Mouse (Mus musculus) liver, adult 2 months (tissue): ENCODE data around the gene Dgkq.

Experiments used
- CTCF ChIP-seq: fragments of 200-500 bp; IDR thresholded peaks from 2 replicates; pipeline ENCODE4 v1.5.1; 2011; ENCODE audit warnings: low read depth, low read length, control low read depth
- POLR2A ChIP-seq: fragments of 200-500 bp; IDR thresholded peaks from 2 replicates; pipeline ENCODE4 v1.6.1; 2011; ENCODE audit warnings: low read length, control low read depth; ENCODE audit not compliant: insufficient read depth; ENCODE audit errors: extremely low read depth

DNA sequence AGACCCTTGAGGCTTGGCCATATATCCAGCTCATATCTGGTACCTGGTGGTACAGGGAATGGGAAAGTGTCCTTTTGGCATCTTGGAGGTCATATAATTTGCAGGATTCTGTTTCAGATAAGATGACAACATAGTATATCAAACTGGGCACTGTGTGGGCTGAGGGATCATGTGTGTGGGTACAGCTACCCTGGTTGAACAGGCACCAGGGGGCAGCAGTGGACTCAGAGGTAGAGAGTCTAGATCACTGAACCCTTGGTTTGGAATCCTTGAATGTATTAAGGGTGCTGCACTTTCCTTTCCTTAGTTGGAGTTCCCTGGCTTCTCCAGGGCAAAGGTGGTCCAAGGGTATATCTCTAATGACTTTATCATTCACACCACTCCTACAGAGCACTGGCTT, 1.3 kb upstream of the Dgkq start:
- TF ChIP-seq POLR2A (no peak), CTCF (peak; percentile 76)
